Mouse (Mus musculus): ENCODE data around the gene Kif11.

GRCm38 (mm10) chr19:37466978-37467377, 90.8 kb downstream of the Kif11 start:
- TF ChIP-seq CTCF (IDR thresholded peaks at IDR 0.05; ENCODE audit: low read depth) (no peak), EP300 (IDR thresholded peaks at IDR 0.05; ENCODE audit: low read depth) (no peak)
